Mouse (Mus musculus) myocyte (in vitro differentiated cells): ENCODE results near the gene Cnot6.

ENCODE experiments used
- CEBPB ChIP-seq: IDR thresholded peaks from 2 replicates; pipeline ENCODE4 v1.6.1; 2011; ENCODE audit warnings: mild to moderate bottlenecking, moderate library complexity; ENCODE audit not compliant: poor library complexity, insufficient read depth, severe bottlenecking
- MYOD1 ChIP-seq, 3 experiments: IDR thresholded peaks; one replicate each; pipeline ENCODE4 v1.6.1; 2011; ENCODE audit warnings: control low read depth in 2 of 3, low read depth in 2 of 3, mild to moderate bottlenecking in 2 of 3, moderate library complexity in 1 of 3; ENCODE audit not compliant: insufficient read length in 2 of 3, control insufficient read depth in 1 of 3
- MYOG ChIP-seq, 3 experiments: IDR thresholded peaks; one replicate each; pipeline ENCODE4 v1.6.1; 2011; ENCODE audit warnings: control low read depth in 2 of 3, low read depth in 2 of 3, mild to moderate bottlenecking in 2 of 3; ENCODE audit not compliant: insufficient read length in 2 of 3, control insufficient read depth in 1 of 3, insufficient read depth in 1 of 3
- POLR2A ChIP-seq: IDR thresholded peaks from one replicate; pipeline ENCODE4 v1.6.1; 2011; ENCODE audit warnings: low read depth, mild to moderate bottlenecking, control low read depth, moderate library complexity; ENCODE audit not compliant: insufficient read length
- POLR2AphosphoS2 ChIP-seq: IDR thresholded peaks from one replicate; pipeline ENCODE4 v1.6.1; 2011; ENCODE audit warnings: low read depth, control low read depth; ENCODE audit not compliant: insufficient read length
- TCF12 ChIP-seq: IDR thresholded peaks from one replicate; pipeline ENCODE4 v1.6.1; 2011; ENCODE audit warnings: mild to moderate bottlenecking, control low read depth; ENCODE audit not compliant: poor library complexity, insufficient read depth, severe bottlenecking
- USF1 ChIP-seq: IDR thresholded peaks from one replicate; pipeline ENCODE4 v1.6.1; 2011; ENCODE audit warnings: low read depth, mild to moderate bottlenecking, control low read depth, moderate library complexity

DNA sequence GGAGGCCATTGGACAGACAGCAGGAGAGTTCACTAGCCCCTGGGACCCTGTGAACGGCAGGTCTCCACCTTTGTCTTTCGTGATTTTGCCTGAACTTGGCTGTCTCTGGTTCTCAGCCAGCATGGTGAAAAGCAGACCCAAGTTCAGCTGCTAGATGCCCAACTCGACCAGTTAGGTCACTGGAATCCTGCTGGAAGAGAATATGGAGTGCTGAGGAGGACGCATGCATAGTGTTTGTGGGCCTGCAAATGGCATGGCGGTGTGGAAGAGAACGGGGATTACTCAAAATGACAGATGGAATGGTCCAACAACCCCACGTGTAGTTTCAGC lies 53.1 kb downstream of the Cnot6 start:
- TF ChIP-seq MYOG (IDR thresholded peaks at IDR 0.05; ENCODE audit: control insufficient read depth in 1 of 3, insufficient read depth in 1 of 3, insufficient read length in 2 of 3, low read depth in 2 of 3) (no peak), TCF12 (no peak), POLR2A (no peak), MYOD1 (IDR thresholded peaks at IDR 0.05; ENCODE audit: control insufficient read depth in 1 of 3, insufficient read length in 2 of 3, low read depth in 2 of 3) (no peak), POLR2AphosphoS2 (no peak), CEBPB (no peak), USF1 (no peak)
